Mouse (Mus musculus): ENCODE results near the gene Ptprd. TPM values are rescaled to one million over a fixed set of nuclear protein-coding genes. Genes with fewer than 3 reads are reported as not detected.
A peak's percentile ranks its signal among the peaks of the same experiment; 100 is the strongest.
"Not testable (repeated sequence)": the region's sequence is repeated elsewhere in the genome, so short reads cannot be mapped to it uniquely, and the experiment has no call there.

The Ptprd gene
- polyA plus RNA-seq, 1 experiment from 2014 or later = 4.0 TPM

DNA sequence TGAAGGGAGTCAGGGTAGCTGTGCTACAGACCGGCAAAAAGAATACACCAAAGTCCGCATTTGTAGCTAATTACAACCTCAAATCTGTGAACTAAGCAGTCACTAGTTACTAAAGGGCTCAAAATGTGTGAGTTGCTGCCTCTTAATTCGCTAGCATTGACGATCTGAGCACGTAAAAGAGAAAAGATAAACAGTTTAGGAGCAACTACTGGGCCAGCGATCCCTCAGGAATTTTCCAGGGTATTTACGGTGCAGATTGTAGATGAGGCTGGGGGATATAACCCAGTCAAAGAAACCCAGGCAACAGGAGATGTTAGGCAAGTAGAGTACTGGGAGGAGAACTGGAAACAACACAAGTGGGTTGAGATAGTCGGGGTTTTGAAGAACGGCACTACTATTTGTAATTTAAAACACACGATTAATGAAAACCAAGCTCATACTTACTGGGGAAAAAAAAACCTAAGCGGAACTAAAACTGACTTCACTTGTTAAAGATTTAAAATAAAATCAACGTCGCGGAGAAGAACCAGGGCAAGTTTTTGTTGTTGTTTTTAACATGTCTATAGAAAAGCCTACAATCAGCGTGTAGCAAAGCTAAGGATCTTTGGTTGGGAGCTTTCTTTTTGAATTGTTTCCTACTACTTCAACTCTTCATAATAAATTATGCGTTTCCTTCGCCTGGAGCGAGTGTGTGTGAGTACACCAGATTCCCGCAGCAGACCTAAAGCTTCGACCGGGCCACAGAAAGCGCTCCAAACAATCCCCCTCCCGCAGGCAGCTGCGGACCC is 1762.9 kb downstream of the Ptprd start:
- Histone ChIP-seq H3K36me3 (no peaks in the 10 kb centered on the region), H3K27ac (no peak overlapping the region), H3K4me2 (peak overlapping the region; percentile 65), H3K27me3 (replicated peaks) (peaks cover 48% of the 10 kb centered on the region), H3K9me3 (replicated peaks) (no peaks in the 10 kb centered on the region), H3K9ac (peak overlapping the region; percentile 57), H3K4me1 (no peaks in the 10 kb centered on the region), H3K4me3 (peak overlapping the region; percentile 61)
- 1% methylated on average over 24 of the region's 24 CpGs for WGBS (ENCODE audit: insufficient replicate concordance)
- ATAC-seq = no peak

DNA sequence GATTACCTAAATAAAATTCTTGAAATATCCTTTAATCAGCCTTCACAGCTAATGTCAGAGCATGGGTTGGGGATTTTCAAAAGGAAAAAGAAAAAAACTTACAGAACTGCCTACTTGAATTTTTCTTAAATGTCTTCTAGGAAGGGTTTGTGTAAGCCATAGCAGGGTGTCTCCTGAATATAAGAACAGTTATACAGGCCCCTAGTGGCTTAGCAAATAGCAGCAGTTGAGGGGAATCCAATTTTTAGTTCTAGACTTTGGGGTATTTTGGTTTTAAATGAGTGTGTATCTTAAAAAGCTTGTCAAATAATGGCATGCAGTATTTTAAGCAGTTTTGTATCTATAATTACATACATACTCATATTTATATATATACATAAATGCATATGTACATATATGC is 1764.4 kb downstream of the Ptprd start:
- Histone ChIP-seq H3K4me2 (no peak overlapping the region), H3K9ac (no peak overlapping the region), H3K27me3 (replicated peaks) (peaks cover 44% of the 10 kb centered on the region), H3K4me3 (no peak overlapping the region), H3K9me3 (replicated peaks) (no peaks in the 10 kb centered on the region), H3K27ac (no peak overlapping the region), H3K36me3 (no peaks in the 10 kb centered on the region), H3K4me1 (no peaks in the 10 kb centered on the region)
- no peak for ATAC-seq

GRCm38 (mm10) chr4:76444778-76445177 is 1767.0 kb downstream of the Ptprd start:
- 61% methylated on average over 4 of the region's 4 CpGs for WGBS (ENCODE audit: insufficient replicate concordance)

DNA sequence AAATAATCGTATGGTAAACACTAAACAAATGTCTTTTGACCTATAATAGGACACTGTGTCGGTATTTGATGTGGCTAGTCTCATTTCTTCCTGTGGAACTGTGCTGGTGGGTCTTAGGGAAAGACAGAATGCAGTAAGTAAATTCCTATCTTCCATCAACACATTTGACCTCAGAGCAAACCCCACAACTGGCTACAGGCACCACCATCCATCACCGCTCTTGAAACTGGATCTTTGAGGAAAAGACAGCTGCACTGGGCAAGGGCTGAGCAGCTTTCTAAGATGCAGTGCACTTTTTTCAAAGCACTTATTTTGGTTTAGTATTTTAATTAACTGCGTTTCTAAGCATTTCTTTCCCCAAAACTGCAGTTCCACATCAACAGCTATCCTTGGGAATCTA is 1768.2 kb downstream of the Ptprd start:
- no peaks in the 10 kb centered on the region for H3K36me3 ChIP-seq
- H3K9ac ChIP-seq = no peak overlapping the region
- H3K4me1 ChIP-seq = no peaks in the 10 kb centered on the region
- 50% methylated on average over 4 of the region's 4 CpGs for WGBS (ENCODE audit: insufficient replicate concordance)
- no peaks in the 10 kb centered on the region for H3K9me3 ChIP-seq (replicated peaks)
- no peak overlapping the region for H3K4me2 ChIP-seq
- H3K27me3 ChIP-seq (replicated peaks) = peaks cover 6% of the 10 kb centered on the region
- H3K27ac ChIP-seq = no peak overlapping the region
- H3K4me3 ChIP-seq = no peak overlapping the region
- no peak for ATAC-seq

More at GRCm38 (mm10) chr4:76444778-76445177, 1767.0 kb downstream of the Ptprd start:
- no peak overlapping the region for H3K4me2 ChIP-seq
- H3K36me3 ChIP-seq = no peaks in the 10 kb centered on the region
- ATAC-seq = no peak
- no peaks in the 10 kb centered on the region for H3K9me3 ChIP-seq (replicated peaks)
- H3K9ac ChIP-seq = no peak overlapping the region
- H3K4me3 ChIP-seq = no peak overlapping the region
- no peaks in the 10 kb centered on the region for H3K4me1 ChIP-seq
- peaks cover 18% of the 10 kb centered on the region for H3K27me3 ChIP-seq (replicated peaks)
- H3K27ac ChIP-seq = no peak overlapping the region

GRCm38 (mm10) chr4:76440791-76441364 is 1770.9 kb downstream of the Ptprd start:
- Histone ChIP-seq H3K36me3 (no peaks in the 10 kb centered on the region), H3K9ac (no peak overlapping the region), H3K4me2 (no peak overlapping the region), H3K27me3 (replicated peaks) (no peaks in the 10 kb centered on the region), H3K9me3 (replicated peaks) (no peaks in the 10 kb centered on the region), H3K4me3 (no peak overlapping the region), H3K27ac (no peak overlapping the region), H3K4me1 (no peaks in the 10 kb centered on the region)
- WGBS (ENCODE audit: insufficient replicate concordance) = 52% methylated on average over 6 of the region's 6 CpGs
- no peak for ATAC-seq

DNA sequence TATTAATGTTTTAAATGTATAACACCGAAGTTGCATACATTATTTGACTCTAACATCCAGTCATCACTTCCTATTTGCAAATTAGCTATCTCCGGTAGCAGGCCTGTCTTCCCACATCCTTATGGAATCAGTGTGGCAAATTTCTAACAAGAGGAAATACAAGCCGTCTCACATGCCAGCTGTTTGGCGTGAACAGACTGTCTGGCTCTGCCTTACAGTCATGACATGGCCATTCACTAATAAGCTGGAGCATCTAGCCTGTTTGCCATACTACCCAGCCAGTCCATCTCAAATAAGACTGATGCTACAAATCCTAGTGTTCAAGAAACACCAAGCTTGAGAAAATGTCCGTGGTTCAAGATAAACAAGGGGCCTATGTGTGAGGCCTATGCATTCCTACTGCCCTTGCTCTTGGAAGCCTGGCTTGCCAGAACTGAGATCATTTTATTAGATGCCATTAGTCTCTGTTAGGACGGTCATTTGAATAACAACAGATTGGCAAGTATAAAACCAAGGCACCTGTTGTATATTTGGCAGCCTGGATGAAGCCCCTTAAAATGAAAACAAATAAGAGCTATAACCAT is 1773.2 kb downstream of the Ptprd start:
- H3K9ac ChIP-seq = no peak overlapping the region
- ATAC-seq = no peak
- 70% methylated on average over 6 of the region's 6 CpGs for WGBS (ENCODE audit: insufficient replicate concordance)
- no peaks in the 10 kb centered on the region for H3K9me3 ChIP-seq (replicated peaks)
- no peak overlapping the region for H3K4me3 ChIP-seq
- H3K4me1 ChIP-seq = no peaks in the 10 kb centered on the region
- H3K27me3 ChIP-seq (replicated peaks) = no peaks in the 10 kb centered on the region
- H3K27ac ChIP-seq = no peak overlapping the region
- no peak overlapping the region for H3K4me2 ChIP-seq
- no peaks in the 10 kb centered on the region for H3K36me3 ChIP-seq

DNA sequence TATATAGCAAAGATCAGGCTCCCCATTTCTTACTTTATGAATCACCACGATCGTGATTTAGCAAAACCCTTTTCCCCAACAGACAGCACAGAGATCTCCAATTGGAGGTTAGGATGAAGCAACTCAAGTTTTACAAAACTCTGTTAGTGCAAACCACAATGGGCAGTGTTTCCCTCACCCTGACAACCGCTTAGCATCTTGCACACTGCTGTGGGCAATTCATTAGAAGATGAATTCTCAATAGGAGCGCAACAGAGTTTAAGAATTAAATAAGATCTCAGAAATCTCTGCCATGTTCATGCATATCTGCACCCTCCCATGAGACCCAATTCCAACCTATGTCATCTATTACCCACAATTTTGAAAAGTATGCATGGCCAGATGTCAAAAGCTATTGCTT is 1773.7 kb downstream of the Ptprd start:
- ATAC-seq = no peak
- H3K36me3 ChIP-seq = no peaks in the 10 kb centered on the region
- no peaks in the 10 kb centered on the region for H3K4me1 ChIP-seq
- H3K27ac ChIP-seq = no peak overlapping the region
- H3K9ac ChIP-seq = no peak overlapping the region
- H3K4me3 ChIP-seq = no peak overlapping the region
- no peak overlapping the region for H3K4me2 ChIP-seq
- H3K9me3 ChIP-seq (replicated peaks) = no peaks in the 10 kb centered on the region
- 69% methylated on average over 4 of the region's 4 CpGs for WGBS (ENCODE audit: insufficient replicate concordance)
- H3K27me3 ChIP-seq (replicated peaks) = no peaks in the 10 kb centered on the region

- Histone ChIP-seq H3K9me3 (replicated peaks) (no peaks in the 10 kb centered on the region), H3K9ac (no peak overlapping the region), H3K27ac (no peak overlapping the region), H3K4me3 (no peak overlapping the region), H3K4me1 (no peaks in the 10 kb centered on the region), H3K27me3 (replicated peaks) (no peaks in the 10 kb centered on the region), H3K36me3 (no peaks in the 10 kb centered on the region), H3K4me2 (no peak overlapping the region)
- 55% methylated on average over 5 of the region's 5 CpGs for WGBS (ENCODE audit: insufficient replicate concordance)
- no peak for ATAC-seq
Measured at GRCm38 (mm10) chr4:76435920-76436319, 1775.8 kb downstream of the Ptprd start.

- H3K4me3 ChIP-seq = no peak overlapping the region
- no peaks in the 10 kb centered on the region for H3K27me3 ChIP-seq (replicated peaks)
- H3K27ac ChIP-seq = no peak overlapping the region
- H3K4me1 ChIP-seq = no peaks in the 10 kb centered on the region
- WGBS (ENCODE audit: insufficient replicate concordance) = 63% methylated on average over 3 of the region's 3 CpGs
- no peak overlapping the region for H3K9ac ChIP-seq
- no peak overlapping the region for H3K4me2 ChIP-seq
- ATAC-seq = no peak
- no peaks in the 10 kb centered on the region for H3K36me3 ChIP-seq
- no peaks in the 10 kb centered on the region for H3K9me3 ChIP-seq (replicated peaks)
Measured at GRCm38 (mm10) chr4:76429769-76430168, 1782.0 kb downstream of the Ptprd start.

DNA sequence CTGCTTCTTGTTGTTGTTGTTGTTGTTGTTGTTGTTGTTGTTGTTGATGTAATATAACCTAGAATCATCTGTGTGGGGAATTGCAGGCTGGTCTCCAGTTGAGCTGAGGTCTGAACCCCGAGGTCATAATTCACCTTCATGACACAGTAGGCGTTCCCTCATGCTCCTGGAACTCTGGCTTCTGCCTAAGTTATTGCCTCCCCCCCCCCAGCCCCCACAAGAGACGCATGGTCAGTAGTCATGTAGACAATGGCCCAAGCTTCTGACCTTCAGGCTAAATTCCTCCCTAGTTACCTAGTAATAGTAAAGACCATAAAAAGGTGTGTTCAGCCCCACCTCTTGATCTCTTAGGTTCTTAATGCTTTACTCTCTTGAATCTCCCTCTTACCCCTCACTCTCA is 1784.7 kb downstream of the Ptprd start:
- H3K9me3 ChIP-seq (replicated peaks); H3K4me1 ChIP-seq; H3K4me2 ChIP-seq; ATAC-seq; H3K27ac ChIP-seq; H3K4me3 ChIP-seq; H3K27me3 ChIP-seq (replicated peaks); H3K9ac ChIP-seq; H3K36me3 ChIP-seq: not testable (repeated sequence)
- WGBS (ENCODE audit: insufficient replicate concordance) = 60% methylated on average over 3 of the region's 3 CpGs

DNA sequence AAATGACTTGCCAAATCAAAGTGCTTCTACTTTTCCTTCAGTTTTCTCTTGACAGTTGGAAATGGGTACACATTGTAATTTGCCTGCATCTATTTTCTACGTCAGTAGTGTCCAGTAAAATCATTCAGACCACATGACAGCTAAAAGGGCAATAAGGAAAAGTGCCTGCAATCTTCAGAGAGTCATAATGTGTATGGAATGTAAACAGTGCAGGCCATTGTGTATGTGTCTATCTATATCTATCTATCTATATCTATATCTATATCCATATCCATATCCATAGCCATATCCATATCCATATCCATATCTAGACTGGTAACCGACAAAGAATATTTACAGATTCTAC is 1786.6 kb downstream of the Ptprd start:
- 76% methylated on average over 2 of the region's 2 CpGs for WGBS (ENCODE audit: insufficient replicate concordance)
- no peak overlapping the region for H3K4me3 ChIP-seq
- H3K4me2 ChIP-seq = no peak overlapping the region
- H3K36me3 ChIP-seq = no peaks in the 10 kb centered on the region
- H3K4me1 ChIP-seq = no peaks in the 10 kb centered on the region
- no peak overlapping the region for H3K27ac ChIP-seq
- H3K9me3 ChIP-seq (replicated peaks) = no peaks in the 10 kb centered on the region
- no peak for ATAC-seq
- no peak overlapping the region for H3K9ac ChIP-seq
- no peaks in the 10 kb centered on the region for H3K27me3 ChIP-seq (replicated peaks)

DNA sequence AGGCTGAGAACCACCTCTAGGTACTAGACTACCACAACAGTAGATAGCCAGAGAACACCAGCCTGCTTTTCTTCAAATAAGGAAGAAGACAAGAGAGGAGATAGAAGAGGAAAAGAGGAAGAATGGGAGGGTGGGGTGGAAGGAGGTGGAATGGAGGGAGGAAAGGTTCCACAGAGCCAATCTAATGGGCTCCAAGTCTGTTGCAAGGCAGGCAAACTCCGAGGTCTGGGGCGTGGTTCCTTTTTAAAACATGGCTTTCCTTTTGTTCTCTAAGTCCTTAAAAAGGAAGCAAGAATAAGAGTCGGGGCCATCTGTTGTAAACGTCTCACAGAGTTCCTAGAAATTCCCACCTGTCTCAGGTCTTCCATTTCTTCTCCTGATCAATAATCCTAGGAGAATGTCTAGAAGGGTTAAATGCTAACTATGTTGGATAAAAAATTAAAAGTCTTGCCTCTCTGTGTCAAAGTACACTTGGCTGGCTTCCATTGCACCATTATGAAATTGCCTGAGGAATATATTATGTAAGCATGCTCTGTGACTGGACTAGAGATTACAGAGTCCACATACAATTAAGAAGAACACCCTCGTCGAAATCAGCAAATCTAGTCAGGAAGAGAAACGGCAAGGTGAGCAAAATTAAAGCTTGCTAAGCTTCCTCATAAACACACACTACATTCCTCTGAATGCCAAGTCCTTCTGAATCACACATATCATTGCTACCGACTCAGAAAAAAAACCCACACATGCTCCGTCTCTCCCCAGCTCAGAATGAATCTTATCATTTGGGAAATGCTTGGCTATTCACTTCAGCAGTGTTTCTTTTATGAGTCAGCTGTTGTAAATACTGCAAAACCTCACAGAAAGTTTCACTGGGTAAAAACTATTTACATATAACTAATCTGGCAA is 1787.2 kb downstream of the Ptprd start:
- no peak overlapping the region for H3K4me2 ChIP-seq
- 57% methylated on average over 9 of the region's 9 CpGs for WGBS (ENCODE audit: insufficient replicate concordance)
- no peak for ATAC-seq

More for the DNA sequence above, 1787.2 kb downstream of the Ptprd start:
- Histone ChIP-seq H3K9ac (no peak overlapping the region), H3K4me3 (no peak overlapping the region), H3K4me1 (no peaks in the 10 kb centered on the region), H3K27ac (no peak overlapping the region), H3K27me3 (replicated peaks) (no peaks in the 10 kb centered on the region), H3K36me3 (no peaks in the 10 kb centered on the region), H3K9me3 (replicated peaks) (no peaks in the 10 kb centered on the region)
